Mouse (Mus musculus) embryo, embryonic 10 days (tissue): ENCODE measurements around the gene Ccl12.

Experiments
- DNase-seq: peaks from one replicate; pipeline ENCODE4 v3.0.0-alpha.2; 2015; ENCODE audit warnings: low spot score

Ccl12 gene

DNA sequence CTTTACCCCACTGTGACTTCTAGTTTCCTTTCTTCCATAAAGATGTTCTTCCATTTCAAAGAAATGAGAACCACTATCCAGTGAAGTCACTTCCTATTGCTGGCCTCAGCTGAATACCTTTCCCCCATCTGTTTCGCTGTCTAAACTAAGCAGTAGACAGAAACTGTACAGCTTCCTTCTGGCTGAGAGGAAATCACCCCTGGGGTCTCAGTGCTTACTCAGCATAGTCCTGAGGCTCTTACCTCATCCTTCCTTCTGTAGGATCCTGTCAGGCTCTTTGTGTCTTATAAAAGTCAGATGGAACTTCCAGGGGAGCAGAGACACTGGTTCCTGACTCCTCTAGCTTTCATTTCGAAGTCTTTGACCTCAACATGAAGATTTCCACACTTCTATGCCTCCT, at the start of gene Ccl12:
TSS of gene Ccl12 (plus strand) at position 317 of the 400 bp plus-strand sequence.
- no peak for DNase-seq

DNA sequence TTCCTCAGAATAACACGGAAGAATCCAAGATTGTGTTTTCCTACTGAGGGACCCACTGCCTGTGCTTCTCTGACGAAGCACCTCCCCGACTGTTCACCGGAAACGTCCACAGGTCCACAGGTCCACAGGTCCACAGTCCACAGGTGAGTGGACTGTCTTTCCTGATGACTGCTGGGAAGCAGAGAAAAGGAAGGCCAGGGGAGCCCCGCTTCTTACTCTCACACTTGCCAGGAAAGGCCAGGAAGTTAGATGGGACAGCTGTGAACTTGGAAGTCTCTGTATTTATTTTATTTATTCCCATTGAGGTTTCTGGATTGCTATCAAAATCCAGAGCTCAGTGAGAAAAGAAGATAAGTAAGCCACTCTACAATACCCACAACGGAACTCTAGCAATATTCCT, 47.8 kb upstream of the Ccl12 start:
- no peak for DNase-seq

DNA sequence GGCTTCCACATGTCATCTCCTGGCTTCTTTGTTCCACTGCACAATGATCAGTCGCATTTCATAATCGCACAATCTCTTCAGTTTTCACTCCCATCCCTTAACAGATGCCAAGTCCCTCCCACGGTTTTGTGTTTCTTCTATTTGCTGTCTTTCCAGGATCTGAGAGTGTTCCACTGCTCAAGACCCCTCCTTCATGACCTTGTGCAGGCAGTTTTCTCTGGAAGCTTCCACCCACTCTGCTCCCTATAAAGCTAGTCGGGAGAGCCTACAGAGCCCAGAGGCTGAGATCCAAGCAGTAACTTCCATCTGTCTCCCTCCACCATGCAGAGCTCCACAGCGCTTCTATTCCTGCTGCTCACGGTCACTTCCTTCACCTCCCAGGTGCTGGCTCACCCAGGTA, 44.0 kb upstream of the Ccl12 start, which contains the start of gene Ccl11:
TSS of gene Ccl11 (plus strand) at position 178 of the 400 bp plus-strand sequence.
- DNase-seq: no peak

DNA sequence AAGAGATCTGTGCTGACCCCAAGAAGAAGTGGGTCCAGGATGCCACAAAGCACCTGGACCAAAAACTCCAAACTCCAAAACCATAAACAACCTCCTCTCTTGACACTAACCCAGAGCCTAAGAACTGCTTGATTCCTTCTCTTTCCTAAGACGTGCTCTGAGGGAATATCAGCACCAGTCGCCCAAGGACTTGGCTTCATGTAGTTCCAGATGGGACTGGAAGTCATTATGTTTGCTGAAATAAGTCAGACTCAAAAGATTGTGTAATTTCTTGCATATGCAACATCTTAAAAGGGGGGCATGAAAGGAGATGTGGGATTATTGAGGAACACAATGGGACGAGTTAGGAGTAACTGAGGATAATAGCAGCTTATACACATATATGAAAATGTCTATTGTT, 39.4 kb upstream of the Ccl12 start:
- no peak for DNase-seq

DNA sequence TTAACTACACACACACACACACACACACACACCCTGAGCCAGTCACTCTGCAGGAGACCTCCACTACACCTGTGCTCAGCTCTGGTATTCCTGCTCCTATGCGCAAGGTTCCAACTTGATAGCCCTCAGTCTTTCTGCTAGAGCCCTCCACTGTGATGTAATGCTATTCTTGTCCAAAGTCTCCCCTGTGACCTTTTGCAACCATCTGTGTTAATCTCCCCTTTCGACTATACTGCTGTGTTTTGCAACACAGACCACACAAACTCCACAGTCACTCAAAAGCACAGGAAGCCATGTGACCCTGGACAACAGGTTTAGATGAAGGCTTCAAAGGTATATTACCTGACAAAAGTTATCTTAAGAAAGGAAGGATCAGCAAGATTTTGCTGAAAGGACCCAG, 38.2 kb upstream of the Ccl12 start:
- no peak for DNase-seq

DNA sequence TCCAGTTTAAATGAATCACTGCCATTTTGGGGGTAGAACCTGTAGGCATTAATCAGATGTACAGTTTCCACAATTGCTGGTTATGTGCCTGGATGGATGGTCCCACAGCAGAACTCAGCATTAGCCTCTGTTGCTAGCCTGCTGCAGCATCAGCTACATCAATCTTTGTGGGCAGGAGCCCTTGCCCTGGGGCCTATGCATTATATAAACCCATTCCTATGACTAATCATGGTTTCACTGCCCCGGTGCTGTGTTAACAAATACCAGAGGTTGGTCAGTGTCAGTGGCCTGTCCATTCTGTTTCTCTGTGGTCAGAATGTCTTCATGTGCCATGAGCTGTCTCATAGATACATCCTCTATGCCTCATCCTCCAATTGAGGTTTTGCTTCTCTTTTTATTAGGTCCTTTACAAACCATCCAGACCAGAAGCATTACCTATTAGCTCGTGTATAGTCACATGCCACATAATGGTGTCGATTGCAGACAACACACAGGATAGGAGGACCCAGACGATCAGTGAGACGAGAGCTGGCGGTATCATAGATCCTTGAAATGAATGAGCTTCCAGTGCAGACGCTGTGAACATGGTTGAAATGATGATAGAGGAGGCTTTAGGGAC, 34.6 kb upstream of the Ccl12 start:
- no peak for DNase-seq

DNA sequence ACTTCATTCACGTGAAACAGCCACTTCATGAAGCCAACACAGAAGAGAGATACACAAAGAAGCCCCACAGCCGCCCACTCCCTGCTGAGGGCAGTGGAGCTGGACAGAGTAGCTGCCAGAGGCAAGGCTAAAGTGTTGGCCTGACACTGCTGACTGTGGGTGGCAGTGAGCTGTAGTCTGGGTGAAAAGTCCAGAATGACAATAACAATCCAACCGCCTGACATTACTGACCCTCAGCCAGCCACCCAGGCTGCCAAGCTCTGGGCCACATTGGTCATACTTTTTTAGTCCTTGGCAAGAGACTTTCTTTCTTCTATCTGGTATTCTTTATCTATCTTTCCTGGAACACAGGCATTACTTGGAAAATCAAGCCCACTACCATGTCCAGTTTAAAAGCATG, 30.6 kb upstream of the Ccl12 start:
- DNase-seq: no peak

DNA sequence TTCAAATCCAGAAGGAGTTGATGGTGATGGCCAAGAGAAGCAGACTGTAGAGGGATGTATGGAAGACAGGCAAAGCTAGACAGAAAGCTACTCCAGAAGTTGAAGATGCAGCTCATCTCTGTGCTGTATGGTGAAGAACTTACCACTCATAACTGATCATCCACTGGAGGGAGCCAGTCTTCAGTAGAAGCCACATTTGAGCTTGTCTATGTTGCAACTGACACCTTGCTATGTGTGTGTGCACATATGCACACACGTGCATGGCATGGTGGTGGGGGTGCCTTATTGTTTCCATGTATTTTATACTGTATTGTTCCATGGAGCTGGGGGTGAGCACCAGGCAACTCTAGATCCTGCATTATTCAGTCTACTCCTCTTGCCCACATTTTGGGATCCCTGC, 29.3 kb upstream of the Ccl12 start:
- no peak for DNase-seq

DNA sequence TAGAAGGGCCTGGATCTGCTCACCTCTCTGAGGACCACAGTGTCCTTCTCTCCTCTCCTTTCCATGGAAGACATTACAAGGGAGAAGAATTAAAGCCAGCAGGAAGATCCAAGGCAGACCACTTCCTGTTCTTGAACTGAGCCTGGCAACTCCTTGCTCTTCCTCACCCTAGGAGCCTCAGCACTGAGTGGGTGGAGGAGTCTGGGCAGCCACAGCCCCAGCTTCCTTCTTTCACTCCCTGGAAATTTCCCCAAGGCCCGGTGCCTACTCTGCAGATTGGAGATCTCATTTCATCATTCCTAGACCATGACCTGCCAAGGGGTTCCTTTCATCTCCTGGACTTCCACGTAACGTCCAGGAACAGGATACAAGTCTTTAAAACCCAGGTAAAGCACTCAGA, 28.7 kb upstream of the Ccl12 start:
- no peak for DNase-seq

DNA sequence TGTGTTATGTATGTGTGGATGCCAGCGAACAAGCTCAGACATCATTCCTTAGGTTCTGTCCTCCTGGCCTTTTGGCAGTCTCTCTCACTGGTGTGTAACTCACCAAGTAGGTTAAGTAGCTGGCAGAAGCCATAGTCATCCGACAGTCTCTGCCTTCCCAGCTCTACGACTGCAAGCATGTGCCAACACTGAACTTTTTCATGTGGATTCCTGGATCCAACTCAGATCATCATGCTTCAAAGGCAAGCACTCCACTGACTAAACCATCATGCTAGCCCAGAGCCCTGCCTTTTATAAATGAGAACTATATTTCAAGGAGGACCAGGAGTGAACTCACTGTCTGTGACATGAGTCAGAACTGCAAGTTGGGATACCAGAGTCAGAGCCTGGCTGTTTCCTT, 28.0 kb upstream of the Ccl12 start:
- DNase-seq: no peak

DNA sequence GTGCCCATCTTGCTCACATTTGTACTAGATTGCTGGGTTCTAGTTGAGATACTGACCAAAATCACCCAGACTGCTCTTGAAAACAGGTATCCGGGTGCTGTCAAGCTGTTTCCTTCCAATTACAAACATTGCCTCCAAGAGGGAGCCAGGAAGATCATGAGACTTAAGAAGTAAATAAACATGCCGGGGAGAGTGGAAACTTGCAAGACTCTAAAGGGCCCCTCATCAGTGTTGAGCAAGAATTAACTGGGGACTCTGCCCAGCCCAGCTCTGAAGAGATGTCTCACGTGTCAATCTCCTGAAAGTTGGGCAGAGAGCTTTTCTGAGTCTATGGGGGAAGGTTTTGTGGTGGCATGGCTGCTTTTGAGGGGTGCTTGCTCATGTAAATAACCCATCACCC, 24.6 kb upstream of the Ccl12 start:
- DNase-seq: no peak

DNA sequence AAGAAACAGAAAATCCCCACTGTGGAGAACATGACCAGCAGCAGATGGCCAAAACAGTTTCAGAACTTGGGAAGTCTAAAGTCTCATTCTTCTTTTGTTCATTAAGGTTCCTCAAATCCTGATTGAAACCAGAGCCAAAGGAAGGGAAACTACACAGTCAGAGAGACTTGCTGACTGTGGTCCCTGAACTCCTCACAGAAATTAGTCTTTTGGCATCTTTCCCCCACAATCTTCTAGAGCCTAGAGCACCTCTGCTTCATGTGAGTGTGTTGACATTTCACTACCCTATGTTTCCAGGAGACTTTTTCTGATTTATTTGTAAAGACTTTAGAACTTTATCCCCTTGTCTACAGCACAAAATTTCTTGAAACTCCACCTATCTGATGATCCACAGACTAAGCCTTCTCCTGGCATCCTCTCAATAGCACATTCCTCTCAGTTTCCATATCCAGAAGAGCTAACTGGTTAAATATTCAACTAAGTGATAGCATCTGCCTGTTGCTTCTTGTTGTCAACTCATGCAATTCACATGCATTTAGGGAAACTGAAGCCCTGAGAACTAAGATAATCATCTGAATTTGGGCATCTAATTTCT, 23.4 kb upstream of the Ccl12 start:
- DNase-seq: no peak

DNA sequence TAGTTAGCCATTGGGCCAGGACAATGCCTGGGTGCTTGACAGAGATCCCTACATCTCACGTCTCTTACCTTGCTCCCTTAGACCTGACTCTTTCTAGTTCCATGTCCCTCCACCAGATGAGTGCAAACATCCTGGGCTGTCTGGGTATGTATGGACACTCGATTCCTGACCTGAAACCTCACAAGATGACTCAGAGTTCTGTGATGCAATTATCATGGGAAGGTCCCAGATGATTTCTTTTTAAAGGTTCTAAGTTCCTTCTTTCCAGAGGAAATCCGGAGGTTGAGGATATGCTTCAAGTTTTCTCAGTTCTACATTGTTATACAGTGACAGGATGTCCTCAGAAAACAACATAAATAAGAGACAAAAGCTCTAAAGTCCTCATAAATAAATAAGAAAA, 20.8 kb upstream of the Ccl12 start:
- no peak for DNase-seq

DNA sequence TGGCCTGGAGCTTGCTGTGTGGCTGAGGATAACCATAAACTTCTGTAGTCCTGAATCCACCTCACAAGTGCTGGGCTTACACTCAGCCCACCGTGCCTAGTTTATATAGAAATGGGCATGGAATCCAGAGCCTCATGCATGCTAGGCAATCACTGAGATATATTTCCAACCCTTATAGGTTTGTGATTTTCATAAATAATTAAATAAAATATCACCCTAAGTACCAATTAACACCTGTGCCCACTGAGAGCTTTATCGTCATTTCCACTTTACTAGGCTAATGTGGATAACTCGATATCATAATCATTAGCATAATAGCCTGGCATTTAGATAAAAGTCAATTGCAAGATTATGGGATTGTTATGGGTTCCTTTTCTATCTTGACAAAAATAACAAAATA, 17.3 kb upstream of the Ccl12 start:
- no peak for DNase-seq

DNA sequence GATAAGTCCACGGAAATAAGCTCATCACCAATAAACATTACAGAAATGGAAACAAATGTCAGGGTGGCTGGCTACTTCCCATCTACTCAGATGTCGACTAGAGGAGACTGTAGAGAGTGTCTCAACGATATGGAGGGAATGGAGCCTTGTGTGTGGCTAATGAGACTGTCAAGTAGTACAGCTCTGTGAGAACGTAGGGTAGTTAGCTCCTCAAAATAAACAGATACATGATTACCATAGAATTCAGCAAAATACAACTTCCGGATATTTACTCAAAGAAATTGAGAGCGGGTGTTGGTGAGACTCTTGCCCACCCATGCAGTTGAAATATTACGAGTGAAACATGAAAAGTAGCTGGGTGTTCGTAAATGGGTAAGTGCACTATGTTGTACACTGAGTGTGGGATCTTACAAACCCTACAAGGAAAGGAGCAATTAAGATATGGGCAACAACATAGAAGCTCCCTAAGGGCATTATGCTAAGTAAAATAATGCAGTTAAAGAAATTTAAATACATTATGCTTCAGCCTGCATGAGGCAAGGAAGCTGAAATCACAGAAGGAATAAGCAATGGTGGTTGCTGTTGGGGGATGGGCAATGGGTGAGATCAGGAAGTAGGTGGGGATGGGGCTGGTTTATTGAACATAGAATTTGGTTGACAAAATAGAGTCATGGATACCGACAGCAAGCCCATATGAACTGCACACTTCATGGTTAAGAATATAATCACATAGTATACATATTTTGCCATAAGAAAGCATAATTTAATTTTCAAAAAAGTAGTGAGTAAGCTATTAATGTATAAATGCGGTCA, 1.9 kb upstream of the Ccl12 start:
- DNase-seq: no peak

DNA sequence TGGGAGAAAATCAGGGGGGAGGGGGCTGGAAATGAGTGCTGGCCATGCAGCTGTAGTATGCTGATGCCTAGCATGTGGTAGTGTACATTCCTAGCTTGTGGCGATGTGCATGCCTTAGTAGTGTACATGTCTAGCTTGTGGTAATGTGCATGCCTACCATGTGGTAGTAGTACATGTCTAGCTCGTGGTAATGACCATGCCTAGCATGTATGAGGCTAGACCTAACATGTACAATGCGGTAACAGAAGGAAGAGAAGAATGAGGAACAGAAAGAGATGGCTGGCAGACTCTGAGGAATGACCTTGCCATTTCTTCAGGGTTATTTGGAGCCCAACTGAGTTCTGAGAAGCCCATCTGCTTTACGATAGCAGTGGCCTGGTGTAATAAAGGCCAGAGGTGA, 558 bp upstream of the Ccl12 start:
- DNase-seq: no peak

DNA sequence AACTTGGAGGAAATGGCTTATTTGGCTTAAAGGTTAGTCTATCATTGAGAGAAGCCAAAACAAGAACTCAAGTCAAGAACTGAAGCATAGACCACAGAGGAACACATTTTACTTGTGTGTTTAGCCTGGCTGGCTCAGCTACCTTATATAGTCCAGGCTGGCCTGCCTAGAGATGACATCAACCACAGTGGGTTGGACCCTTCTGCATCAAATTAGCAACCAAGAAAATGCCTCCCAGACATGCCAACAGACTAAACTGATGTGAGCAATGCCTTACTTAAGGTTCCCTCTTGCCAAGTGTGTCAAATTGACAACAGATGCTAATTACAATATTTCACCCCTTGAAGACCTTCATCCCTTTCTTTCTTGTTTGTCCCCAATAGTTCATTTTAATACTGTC, 8.0 kb downstream of the Ccl12 start:
- DNase-seq: no peak

DNA sequence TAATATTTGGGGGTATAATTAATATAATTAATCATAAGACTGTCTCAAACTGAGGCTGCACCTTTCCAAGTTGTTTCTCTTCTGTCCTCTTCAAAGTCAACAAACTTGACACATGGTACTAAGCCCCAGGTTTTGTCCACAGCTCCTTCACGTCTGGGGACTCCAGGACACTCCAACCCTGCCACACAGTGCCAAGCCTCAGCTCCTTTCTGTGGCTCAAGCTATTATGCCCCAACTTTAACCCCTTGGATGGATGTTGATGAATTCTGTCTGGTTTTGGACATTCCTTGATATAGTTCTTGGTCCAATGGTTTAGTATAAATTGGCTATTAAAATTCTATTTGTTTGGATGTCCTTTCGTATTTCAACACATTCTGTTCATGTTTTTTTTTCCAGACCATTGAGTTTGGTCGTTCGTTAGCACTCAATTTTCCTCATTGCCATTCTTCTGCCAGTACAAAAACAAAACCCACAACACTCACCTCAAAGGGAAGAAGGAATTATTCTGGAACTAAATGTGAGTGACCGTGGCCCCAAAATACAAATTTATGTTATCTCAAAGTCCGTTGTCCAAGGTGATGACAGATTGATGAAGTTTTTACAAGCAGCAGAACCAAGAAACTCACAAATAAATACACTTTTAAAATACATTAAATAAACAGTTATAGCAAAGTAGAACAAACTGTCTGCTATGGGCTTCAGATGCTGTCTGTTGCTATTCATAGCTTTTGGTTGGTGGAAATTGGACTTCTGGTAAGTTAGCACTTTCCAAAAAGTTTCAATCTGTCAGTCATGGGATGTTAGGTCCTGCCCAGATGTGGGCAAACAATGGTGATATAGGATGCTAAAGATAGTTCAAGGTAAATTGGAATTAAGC, 9.0 kb downstream of the Ccl12 start:
- no peak for DNase-seq

DNA sequence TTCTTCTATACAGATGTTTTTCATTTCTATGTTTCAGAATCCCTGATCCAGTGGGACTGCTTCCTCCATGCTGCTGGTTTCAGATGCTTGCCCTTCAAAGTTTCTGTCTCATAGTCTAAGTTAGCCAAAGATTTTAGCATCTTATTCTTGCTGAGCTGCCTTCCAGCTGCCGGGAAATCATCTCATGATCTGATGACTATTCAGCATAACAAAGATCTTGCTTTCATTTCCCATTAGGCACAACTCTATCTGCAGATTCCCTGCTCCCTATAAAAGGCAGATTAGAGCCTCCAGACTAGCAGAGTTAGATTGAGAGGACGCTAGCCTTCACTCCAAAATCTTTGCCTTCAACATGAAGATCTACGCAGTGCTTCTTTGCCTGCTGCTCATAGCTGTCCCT, 13.2 kb downstream of the Ccl12 start, which contains the start of gene Ccl8:
TSS of gene Ccl8 (plus strand) at position 301 of the 400 bp plus-strand sequence.
- DNase-seq: no peak

DNA sequence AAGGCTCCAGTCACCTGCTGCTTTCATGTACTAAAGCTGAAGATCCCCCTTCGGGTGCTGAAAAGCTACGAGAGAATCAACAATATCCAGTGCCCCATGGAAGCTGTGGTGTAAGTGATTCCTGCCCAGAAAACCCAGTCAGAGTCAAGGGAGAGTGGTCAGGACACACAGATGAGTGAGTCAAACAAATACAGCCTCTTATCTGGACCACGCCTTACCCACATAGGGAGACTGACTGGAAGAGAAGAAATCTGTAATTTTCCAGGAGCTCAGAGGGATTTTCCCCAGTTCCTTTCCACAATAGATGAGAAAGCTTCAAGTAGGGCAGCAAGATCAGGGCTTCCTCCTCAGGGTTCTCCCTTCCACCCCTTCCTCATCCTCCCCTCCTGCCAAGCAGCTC, 14.4 kb downstream of the Ccl12 start:
- DNase-seq: no peak

DNA sequence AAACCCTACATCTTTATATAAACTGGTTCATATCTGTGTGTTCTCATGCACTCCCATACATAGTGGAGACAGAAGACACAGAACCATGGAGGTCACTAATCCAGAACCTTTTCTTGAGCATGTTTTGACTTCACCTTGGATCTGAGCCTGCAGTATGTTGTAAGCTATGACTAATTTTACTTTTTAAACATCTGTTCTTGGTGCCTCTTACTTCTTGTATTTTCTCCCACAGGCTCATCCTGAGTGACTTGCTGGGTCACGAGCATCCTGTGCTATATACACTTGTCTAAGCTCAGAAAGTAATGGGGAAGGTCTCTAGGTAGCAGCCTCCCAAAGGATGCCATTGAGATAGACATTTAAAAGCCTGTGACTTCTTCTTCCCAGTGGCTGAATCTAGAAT, 31.3 kb downstream of the Ccl12 start:
- no peak for DNase-seq

DNA sequence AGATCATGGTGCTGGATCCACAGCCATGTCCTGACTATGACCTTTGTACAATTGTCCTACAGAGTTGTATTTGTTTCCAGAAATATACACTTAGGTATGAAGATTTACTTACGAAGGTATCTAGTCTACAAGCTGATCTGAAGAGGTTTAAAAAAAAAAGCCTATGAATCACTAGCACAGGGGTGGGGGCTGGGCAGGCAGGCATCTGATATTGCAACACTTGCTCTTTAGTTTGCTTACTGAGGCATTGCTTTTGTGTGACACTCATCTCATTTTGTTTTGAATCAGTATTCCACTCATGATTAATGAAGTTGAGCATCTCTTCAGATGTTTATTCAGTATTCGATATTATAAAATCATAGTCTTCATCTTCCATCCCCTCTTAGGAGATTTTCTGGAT, 34.6 kb downstream of the Ccl12 start:
- DNase-seq: no peak
